Mouse (Mus musculus): Measurements from ENCODE around the gene Adra2a. TPM values are rescaled to one million over a fixed set of nuclear protein-coding genes. Genes with fewer than 3 reads are reported as not detected.

The Adra2a gene
- polyA plus RNA-seq, 1 experiment from 2014 or later, result 1.8 TPM

GRCm38 (mm10) chr19:54068447-54068846 is 24.5 kb downstream of the Adra2a start:
- Histone ChIP-seq H3K4me1 (ENCODE audit: control insufficient read depth, insufficient read depth, low read length) (no peaks in the 10 kb centered on the region), H3K36me3 (ENCODE audit: control insufficient read depth, insufficient read depth, low read length) (no peaks in the 10 kb centered on the region), H3K9ac (ENCODE audit: low read length) (no peak overlapping the region), H3K9me3 (replicated peaks; ENCODE audit: control insufficient read depth, low read length) (no peaks in the 10 kb centered on the region), H3K27me3 (replicated peaks; ENCODE audit: control insufficient read depth, insufficient read depth, low read length) (no peaks in the 10 kb centered on the region), H3K4me2 (ENCODE audit: low read length) (no peak overlapping the region), H3K4me3 (ENCODE audit: low read depth, low read length) (no peak overlapping the region), H3K27ac (ENCODE audit: low read depth, low read length) (no peak overlapping the region)
- no peak for ATAC-seq
- WGBS, result 90% methylated on average over 7 of the region's 7 CpGs
- no peak for DNase-seq (ENCODE audit: low spot score)

- no peak for DNase-seq (ENCODE audit: low spot score)
- 88% methylated on average over 5 of the region's 5 CpGs for WGBS
- H3K4me2 ChIP-seq (ENCODE audit: low read length), result no peak overlapping the region
- H3K4me1 ChIP-seq (ENCODE audit: control insufficient read depth, insufficient read depth, low read length), result no peaks in the 10 kb centered on the region
- no peaks in the 10 kb centered on the region for H3K27me3 ChIP-seq (replicated peaks; ENCODE audit: control insufficient read depth, insufficient read depth, low read length)
- no peak overlapping the region for H3K27ac ChIP-seq (ENCODE audit: low read depth, low read length)
- ATAC-seq, result no peak
- H3K4me3 ChIP-seq (ENCODE audit: low read depth, low read length), result no peak overlapping the region
- H3K9ac ChIP-seq (ENCODE audit: low read length), result no peak overlapping the region
- no peaks in the 10 kb centered on the region for H3K36me3 ChIP-seq (ENCODE audit: control insufficient read depth, insufficient read depth, low read length)
- H3K9me3 ChIP-seq (replicated peaks; ENCODE audit: control insufficient read depth, low read length), result no peaks in the 10 kb centered on the region
Measured at GRCm38 (mm10) chr19:54070521-54070920, 26.6 kb downstream of the Adra2a start.

GRCm38 (mm10) chr19:54072233-54072800 is 28.4 kb downstream of the Adra2a start:
- no peak for ATAC-seq
- Histone ChIP-seq H3K4me3 (ENCODE audit: low read depth, low read length) (no peak overlapping the region), H3K4me2 (ENCODE audit: low read length) (no peak overlapping the region), H3K9ac (ENCODE audit: low read length) (no peak overlapping the region), H3K9me3 (replicated peaks; ENCODE audit: control insufficient read depth, low read length) (no peaks in the 10 kb centered on the region), H3K27ac (ENCODE audit: low read depth, low read length) (no peak overlapping the region), H3K27me3 (replicated peaks; ENCODE audit: control insufficient read depth, insufficient read depth, low read length) (no peaks in the 10 kb centered on the region), H3K36me3 (ENCODE audit: control insufficient read depth, insufficient read depth, low read length) (no peaks in the 10 kb centered on the region), H3K4me1 (ENCODE audit: control insufficient read depth, insufficient read depth, low read length) (no peaks in the 10 kb centered on the region)
- DNase-seq (ENCODE audit: low spot score), result no peak
- 84% methylated on average over 5 of the region's 5 CpGs for WGBS

DNA sequence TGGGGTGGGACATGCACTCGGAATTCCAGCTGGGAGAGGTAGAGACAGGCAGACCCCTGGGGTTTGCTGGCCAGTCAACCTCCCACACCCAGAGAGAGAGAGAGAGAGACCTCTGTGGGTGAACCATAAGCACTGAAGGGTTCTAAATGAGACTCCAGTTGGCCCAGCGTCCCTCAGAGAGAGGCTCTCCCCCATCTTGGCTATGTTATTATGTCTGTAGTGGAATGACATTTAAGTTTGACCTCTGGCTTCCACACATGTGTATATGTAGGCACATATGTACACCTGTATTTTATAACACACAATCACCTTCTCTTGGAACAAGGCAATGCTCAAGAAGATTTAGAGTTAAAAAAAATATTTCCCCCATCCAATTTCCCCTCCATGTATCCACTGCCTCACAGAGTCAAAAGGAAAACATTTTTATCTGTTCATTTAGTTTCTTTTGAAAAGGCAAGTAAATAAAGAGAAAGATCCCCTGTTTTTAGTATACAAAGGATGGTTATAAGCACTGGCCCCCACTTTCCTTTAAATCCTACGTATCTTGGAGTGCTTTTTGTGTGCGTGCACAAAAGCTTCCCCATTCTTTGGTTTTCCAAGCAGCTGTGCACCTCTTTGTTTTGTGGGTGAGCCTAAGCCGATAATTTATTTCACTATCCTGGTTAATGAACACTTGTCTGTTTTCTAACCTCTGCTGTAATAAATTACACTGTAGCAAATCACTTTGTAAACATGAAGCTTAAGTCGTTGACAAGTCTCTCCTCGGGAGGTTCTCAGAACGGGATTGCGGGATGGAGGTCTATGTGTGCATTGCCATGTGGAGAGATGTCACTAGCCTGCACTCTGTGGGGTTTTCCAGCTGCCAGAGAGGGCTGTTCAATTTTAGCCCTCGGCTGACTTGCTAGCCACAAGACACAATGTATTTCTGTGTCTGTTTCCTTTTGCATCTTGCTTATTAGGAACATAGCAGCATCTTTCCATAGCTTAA is 32.7 kb downstream of the Adra2a start:
- H3K4me2 ChIP-seq (ENCODE audit: low read length), result no peak overlapping the region
- 0 out of 2 replicates have a peak, but pooled peaks have one; percentile 37 for ATAC-seq
- peak; percentile 26 for DNase-seq (ENCODE audit: low spot score)
- H3K27ac ChIP-seq (ENCODE audit: low read depth, low read length), result no peak overlapping the region
- H3K36me3 ChIP-seq (ENCODE audit: control insufficient read depth, insufficient read depth, low read length), result no peaks in the 10 kb centered on the region
- H3K27me3 ChIP-seq (replicated peaks; ENCODE audit: control insufficient read depth, insufficient read depth, low read length), result no peaks in the 10 kb centered on the region
- no peak overlapping the region for H3K9ac ChIP-seq (ENCODE audit: low read length)
- 17% methylated on average over 10 of the region's 10 CpGs for WGBS
- H3K4me1 ChIP-seq (ENCODE audit: control insufficient read depth, insufficient read depth, low read length), result no peaks in the 10 kb centered on the region
- H3K9me3 ChIP-seq (replicated peaks; ENCODE audit: control insufficient read depth, low read length), result no peaks in the 10 kb centered on the region
- no peak overlapping the region for H3K4me3 ChIP-seq (ENCODE audit: low read depth, low read length)

DNA sequence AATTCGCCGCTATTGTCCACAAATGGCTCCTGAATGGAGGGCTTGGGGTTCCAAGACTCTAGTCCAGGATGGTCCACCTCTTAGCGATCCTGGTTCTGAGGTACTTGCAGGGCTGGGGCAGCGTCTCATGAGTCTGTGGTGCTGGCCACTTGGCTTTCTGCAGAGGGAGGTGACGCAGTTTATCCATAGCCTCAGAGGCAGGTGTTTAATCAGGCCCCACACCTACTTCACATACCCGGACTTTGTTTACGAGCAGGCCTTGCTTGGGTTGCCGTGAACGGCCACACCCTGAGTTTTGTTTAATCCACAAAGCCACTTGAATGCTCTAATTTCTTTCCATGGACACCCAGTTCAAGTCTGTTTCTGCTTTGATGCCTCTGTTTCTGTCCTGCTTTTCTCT is 37.4 kb downstream of the Adra2a start:
- DNase-seq (ENCODE audit: low spot score) (no peak), ATAC-seq (no peak)
- Histone ChIP-seq H3K4me3 (ENCODE audit: low read depth, low read length) (no peak overlapping the region), H3K36me3 (ENCODE audit: control insufficient read depth, insufficient read depth, low read length) (no peaks in the 10 kb centered on the region), H3K9me3 (replicated peaks; ENCODE audit: control insufficient read depth, low read length) (no peaks in the 10 kb centered on the region), H3K27ac (ENCODE audit: low read depth, low read length) (no peak overlapping the region), H3K27me3 (replicated peaks; ENCODE audit: control insufficient read depth, insufficient read depth, low read length) (no peaks in the 10 kb centered on the region), H3K9ac (ENCODE audit: low read length) (no peak overlapping the region), H3K4me1 (ENCODE audit: control insufficient read depth, insufficient read depth, low read length) (no peaks in the 10 kb centered on the region), H3K4me2 (ENCODE audit: low read length) (no peak overlapping the region)
- 85% methylated on average over 9 of the region's 9 CpGs for WGBS

DNA sequence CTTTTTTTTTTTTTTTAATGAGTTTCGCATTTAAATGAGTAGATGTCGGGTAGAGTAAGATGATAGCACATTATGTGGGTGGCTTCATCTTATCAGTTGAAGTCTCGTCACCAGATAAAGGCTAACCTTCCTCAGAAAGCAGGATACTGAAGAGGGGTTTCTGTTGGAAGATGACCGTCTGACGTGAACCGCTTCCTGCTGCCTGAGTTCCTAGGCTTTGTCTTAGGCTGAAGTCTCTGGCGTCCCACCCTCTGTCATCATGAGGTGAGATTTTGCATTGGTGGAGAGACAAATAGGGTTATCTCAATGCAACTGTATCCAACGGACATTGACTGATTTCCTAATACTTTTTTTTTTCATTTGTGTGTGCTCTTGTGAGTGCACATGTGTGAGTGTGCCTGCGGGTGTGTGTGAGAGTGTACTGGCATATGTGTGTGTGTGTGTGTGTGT is 37.8 kb downstream of the Adra2a start:
- Histone ChIP-seq H3K27me3 (replicated peaks; ENCODE audit: control insufficient read depth, insufficient read depth, low read length) (no peaks in the 10 kb centered on the region), H3K4me3 (ENCODE audit: low read depth, low read length) (no peak overlapping the region), H3K36me3 (ENCODE audit: control insufficient read depth, insufficient read depth, low read length) (no peaks in the 10 kb centered on the region), H3K4me2 (ENCODE audit: low read length) (no peak overlapping the region), H3K4me1 (ENCODE audit: control insufficient read depth, insufficient read depth, low read length) (no peaks in the 10 kb centered on the region), H3K27ac (ENCODE audit: low read depth, low read length) (no peak overlapping the region), H3K9me3 (replicated peaks; ENCODE audit: control insufficient read depth, low read length) (no peaks in the 10 kb centered on the region), H3K9ac (ENCODE audit: low read length) (no peak overlapping the region)
- DNase-seq (ENCODE audit: low spot score) (no peak), ATAC-seq (no peak)
- WGBS, result 91% methylated on average over 9 of the region's 9 CpGs

DNA sequence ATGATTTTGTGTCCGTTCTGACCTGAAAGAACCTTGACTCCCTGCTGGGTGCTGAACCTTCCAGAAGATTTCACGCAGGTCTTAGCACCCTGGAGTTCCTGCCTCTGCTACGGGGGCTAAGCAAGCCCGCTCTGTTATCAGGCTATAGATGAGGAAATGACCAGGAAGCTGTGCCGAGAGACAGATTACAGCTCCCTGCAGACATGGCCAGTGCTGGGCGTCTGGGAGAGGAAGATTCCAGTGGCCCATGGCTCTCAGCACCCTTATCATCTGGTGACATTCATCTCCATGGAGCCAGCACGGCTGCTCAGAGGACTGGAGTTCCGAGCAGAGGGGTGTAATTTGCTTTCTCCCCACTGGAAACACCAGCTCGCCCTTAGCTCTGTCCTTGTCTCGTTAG is 43.4 kb downstream of the Adra2a start:
- H3K9ac ChIP-seq (ENCODE audit: low read length), result no peak overlapping the region
- DNase-seq (ENCODE audit: low spot score) (no peak), ATAC-seq (no peak)
- H3K4me2 ChIP-seq (ENCODE audit: low read length), result no peak overlapping the region
- no peaks in the 10 kb centered on the region for H3K36me3 ChIP-seq (ENCODE audit: control insufficient read depth, insufficient read depth, low read length)
- H3K4me3 ChIP-seq (ENCODE audit: low read depth, low read length), result no peak overlapping the region
- H3K27me3 ChIP-seq (replicated peaks; ENCODE audit: control insufficient read depth, insufficient read depth, low read length), result no peaks in the 10 kb centered on the region
- H3K27ac ChIP-seq (ENCODE audit: low read depth, low read length), result no peak overlapping the region
- H3K9me3 ChIP-seq (replicated peaks; ENCODE audit: control insufficient read depth, low read length), result no peaks in the 10 kb centered on the region
- 78% methylated on average over 10 of the region's 10 CpGs for WGBS
- H3K4me1 ChIP-seq (ENCODE audit: control insufficient read depth, insufficient read depth, low read length), result no peaks in the 10 kb centered on the region

DNA sequence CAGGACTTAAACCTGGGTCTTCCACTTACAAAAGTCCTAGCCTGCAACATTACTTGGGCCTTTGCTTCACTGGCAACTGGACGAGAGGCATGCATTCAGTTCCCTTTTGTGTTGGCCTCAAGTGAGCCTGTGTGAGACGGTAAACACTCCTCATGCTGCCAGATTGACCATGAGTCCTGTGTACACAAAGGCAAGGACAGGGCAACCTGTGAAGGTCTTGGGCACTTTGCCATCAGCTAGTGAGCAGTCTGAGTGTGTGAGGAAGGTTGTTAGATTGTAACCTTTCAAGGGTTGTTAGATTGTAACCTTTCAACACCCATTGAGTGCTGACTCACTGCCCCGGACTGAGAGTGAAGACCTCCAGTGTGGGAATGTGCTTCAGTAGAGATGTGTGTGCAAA is 49.6 kb downstream of the Adra2a start:
- H3K9ac ChIP-seq (ENCODE audit: low read length), result no peak overlapping the region
- no peak for ATAC-seq
- no peak overlapping the region for H3K27ac ChIP-seq (ENCODE audit: low read depth, low read length)
- 85% methylated on average over 3 of the region's 3 CpGs for WGBS
- H3K4me3 ChIP-seq (ENCODE audit: low read depth, low read length), result no peak overlapping the region
- no peak for DNase-seq (ENCODE audit: low spot score)
- H3K4me1 ChIP-seq (ENCODE audit: control insufficient read depth, insufficient read depth, low read length), result peaks cover 7% of the 10 kb centered on the region; the same call in 1 of the 2 replicates
- no peaks in the 10 kb centered on the region for H3K9me3 ChIP-seq (replicated peaks; ENCODE audit: control insufficient read depth, low read length)
- no peak overlapping the region for H3K4me2 ChIP-seq (ENCODE audit: low read length)
- H3K36me3 ChIP-seq (ENCODE audit: control insufficient read depth, insufficient read depth, low read length), result no peaks in the 10 kb centered on the region
- H3K27me3 ChIP-seq (replicated peaks; ENCODE audit: control insufficient read depth, insufficient read depth, low read length), result no peaks in the 10 kb centered on the region

GRCm38 (mm10) chr19:54095716-54096115 is 51.8 kb downstream of the Adra2a start:
- WGBS, result 54% methylated on average over 5 of the region's 5 CpGs
- Histone ChIP-seq H3K4me1 (ENCODE audit: control insufficient read depth, insufficient read depth, low read length) (peaks cover 7% of the 10 kb centered on the region; the same call in 1 of the 2 replicates), H3K36me3 (ENCODE audit: control insufficient read depth, insufficient read depth, low read length) (no peaks in the 10 kb centered on the region), H3K4me2 (ENCODE audit: low read length) (no peak overlapping the region), H3K27ac (ENCODE audit: low read depth, low read length) (no peak overlapping the region), H3K4me3 (ENCODE audit: low read depth, low read length) (no peak overlapping the region), H3K9me3 (replicated peaks; ENCODE audit: control insufficient read depth, low read length) (no peaks in the 10 kb centered on the region), H3K27me3 (replicated peaks; ENCODE audit: control insufficient read depth, insufficient read depth, low read length) (no peaks in the 10 kb centered on the region), H3K9ac (ENCODE audit: low read length) (no peak overlapping the region)
- DNase-seq (ENCODE audit: low spot score) (peak; percentile 18), ATAC-seq (no peak)

Measured in forebrain, embryonic 14.5 days (tissue).